Mouse (Mus musculus): ENCODE measurements around the gene Ankrd11.

- TF ChIP-seq CTCF (IDR thresholded peaks at IDR 0.05; ENCODE audit: control insufficient read depth, insufficient read depth, insufficient read length) (no peak), MAX (IDR thresholded peaks at IDR 0.05) (no peak), MYOG (IDR thresholded peaks at IDR 0.05; ENCODE audit: control insufficient read depth, extremely low read depth, insufficient read length) (no peak), USF1 (IDR thresholded peaks at IDR 0.05; ENCODE audit: low read depth) (no peak), CEBPB (IDR thresholded peaks at IDR 0.05; ENCODE audit: low read depth) (no peak), MYOD1 (IDR thresholded peaks at IDR 0.05; ENCODE audit: control insufficient read depth, insufficient read length, low read depth) (no peak)
Measured at GRCm38 (mm10) chr8:122844161-122844560, 197.9 kb downstream of the Ankrd11 start.

Data from C2C12 (cell line).